Mouse (Mus musculus) liver, postnatal 0 days (tissue): ENCODE measurements around the gene Pnmt. TPM values are rescaled to one million over a fixed set of nuclear protein-coding genes. Genes with fewer than 3 reads are reported as not detected.

ENCODE experiments used
- ATAC-seq: fragments of 200-750 bp; cut with Nextera tagmentation; 2 replicates; pipeline ENCODE4 v1.8.0; 2017; ENCODE audit warnings: mild to moderate bottlenecking, moderate library complexity
- DNase-seq: peaks from one replicate; pipeline ENCODE4 v3.0.0-alpha.2; 2016
- H3K27ac ChIP-seq: fragments of 300-500 bp; sonication (generic); 2 replicates; pipeline ENCODE4 v1.5.1; 2014; ENCODE audit warnings: antibody characterized with exemption, moderate library complexity, mild to moderate bottlenecking, low read depth
- H3K27me3 ChIP-seq: fragments of 300-500 bp; sonication (generic); 2 replicates; pipeline ENCODE4 v1.6.1; 2014; ENCODE audit warnings: low read length, control low read depth, mixed read lengths; ENCODE audit not compliant: insufficient read depth
- H3K36me3 ChIP-seq: fragments of 300-500 bp; sonication (generic); replicated peaks from 2 replicates; pipeline ENCODE4 v1.6.1; 2014; ENCODE audit warnings: mild to moderate bottlenecking, control low read depth, low read length, moderate library complexity, mixed read lengths; ENCODE audit not compliant: insufficient read depth
- H3K4me1 ChIP-seq: fragments of 300-500 bp; sonication (generic); 2 replicates; pipeline ENCODE4 v1.6.1; 2014; ENCODE audit warnings: antibody characterized with exemption, mild to moderate bottlenecking, control low read depth; ENCODE audit not compliant: insufficient read depth
- H3K4me2 ChIP-seq: fragments of 300-500 bp; sonication (generic); 2 replicates; pipeline ENCODE4 v1.6.1; 2014; ENCODE audit warnings: low read depth, mild to moderate bottlenecking, low read length, moderate library complexity, mixed read lengths
- H3K4me3 ChIP-seq: fragments of 300-500 bp; sonication (generic); 2 replicates; pipeline ENCODE4 v1.5.1; 2014; ENCODE audit warnings: low read depth, low read length
- H3K9ac ChIP-seq: fragments of 300-500 bp; sonication (generic); replicated peaks from 2 replicates; pipeline ENCODE4 v1.6.1; 2014; ENCODE audit warnings: mild to moderate bottlenecking, moderate library complexity
- H3K9me3 ChIP-seq: fragments of 300-500 bp; sonication (generic); 2 replicates; pipeline ENCODE4 v1.6.1; 2016; ENCODE audit warnings: mild to moderate bottlenecking, control low read depth, low read length, mixed read lengths
- CTCF ChIP-seq: sonication (generic); IDR thresholded peaks from 2 replicates; pipeline ENCODE4 v1.5.1; 2016; ENCODE audit warnings: antibody characterized with exemption, low read depth
- EP300 ChIP-seq: IDR thresholded peaks from 2 replicates; pipeline ENCODE4 v1.6.1; 2016; ENCODE audit warnings: antibody characterized with exemption, low read depth, mild to moderate bottlenecking
- WGBS: fragments of 180-500 bp; shearing (Covaris S2); extraction: QIAGEN DNeasy Blood & Tissue Kit; methylation state at CpG from one replicate; pipeline ENCODE4 v1.1.7; 2014; ENCODE audit not compliant: insufficient replicate concordance; 5-methylcytosine and 5-hydroxymethylcytosine counted together
- polyA plus RNA-seq: library from polyadenylated mRNA; unstranded; fragments of >200 nt; fragmentation: Nextera tagmentation; extraction: Ambion mirVana; gene quantifications from 2 replicates; pipeline ENCODE4 v1.2.1, GENCODE M21; 2015

Gene Pnmt
- polyA plus RNA-seq, 1 experiment from 2014 or later: not detected

DNA sequence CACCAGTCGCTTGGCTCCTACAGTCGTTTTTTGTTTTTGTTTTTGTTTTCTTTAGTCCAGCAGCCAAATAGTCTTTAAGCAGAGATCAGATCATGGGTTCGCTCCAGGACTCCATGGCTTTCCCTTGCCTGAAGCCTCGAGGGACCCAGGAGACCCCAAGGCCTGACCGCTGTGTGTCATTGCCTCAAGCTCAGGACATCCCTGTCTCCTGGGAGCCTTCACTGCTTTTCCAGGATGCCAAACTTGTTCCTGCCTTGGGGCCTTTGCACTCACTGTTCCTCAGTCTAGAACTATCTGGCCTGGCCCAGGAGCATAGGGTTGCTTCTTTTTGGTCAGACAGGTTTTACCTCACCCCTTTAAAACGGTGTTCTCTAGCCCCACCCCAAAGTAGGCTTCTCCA lies 20.4 kb downstream of the Pnmt start:
- no peak for DNase-seq
- Histone ChIP-seq H3K9me3 (no peaks in the 10 kb centered on the region), H3K4me1 (no peaks in the 10 kb centered on the region), H3K4me3 (no peak overlapping the region), H3K36me3 (no peaks in the 10 kb centered on the region), H3K9ac (no peak overlapping the region), H3K4me2 (no peak overlapping the region), H3K27me3 (peaks cover 9% of the 10 kb centered on the region), H3K27ac (no peak overlapping the region)
- WGBS: 76% methylated on average over 6 of the region's 6 CpGs
- TF ChIP-seq EP300: no peak
- no peak for TF ChIP-seq CTCF
- ATAC-seq: no peak

DNA sequence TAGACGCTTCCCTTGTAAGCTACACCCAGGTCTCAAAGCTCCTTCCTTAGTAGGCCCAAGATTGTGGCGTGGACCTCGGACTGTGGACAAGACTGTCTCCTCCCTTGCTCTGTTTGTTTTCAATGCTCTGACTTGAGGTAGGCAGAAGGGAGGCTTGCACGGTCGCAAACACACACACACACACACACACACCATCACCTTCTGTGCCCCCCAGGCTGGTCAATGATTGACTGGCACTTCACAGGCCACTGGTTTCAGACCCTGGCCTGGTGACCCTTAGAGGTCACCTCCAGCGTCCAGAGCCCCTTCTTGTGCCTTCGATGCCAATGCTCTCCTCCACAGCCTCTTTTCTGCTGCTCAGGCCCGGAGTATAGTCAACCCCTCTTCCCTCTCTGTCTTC lies 22.6 kb downstream of the Pnmt start:
- no peak for TF ChIP-seq CTCF
- TF ChIP-seq EP300: no peak
- no peak overlapping the region for H3K4me3 ChIP-seq
- peaks cover 31% of the 10 kb centered on the region for H3K27me3 ChIP-seq
- no peaks in the 10 kb centered on the region for H3K9me3 ChIP-seq
- H3K4me1 ChIP-seq: no peaks in the 10 kb centered on the region; the same call in none of the 2 replicates
- H3K27ac ChIP-seq: no peak overlapping the region
- 45% methylated on average over 8 of the region's 8 CpGs for WGBS
- no peak overlapping the region for H3K4me2 ChIP-seq
- DNase-seq: no peak
- ATAC-seq: no peak
- no peak overlapping the region for H3K9ac ChIP-seq
- H3K36me3 ChIP-seq: no peaks in the 10 kb centered on the region

DNA sequence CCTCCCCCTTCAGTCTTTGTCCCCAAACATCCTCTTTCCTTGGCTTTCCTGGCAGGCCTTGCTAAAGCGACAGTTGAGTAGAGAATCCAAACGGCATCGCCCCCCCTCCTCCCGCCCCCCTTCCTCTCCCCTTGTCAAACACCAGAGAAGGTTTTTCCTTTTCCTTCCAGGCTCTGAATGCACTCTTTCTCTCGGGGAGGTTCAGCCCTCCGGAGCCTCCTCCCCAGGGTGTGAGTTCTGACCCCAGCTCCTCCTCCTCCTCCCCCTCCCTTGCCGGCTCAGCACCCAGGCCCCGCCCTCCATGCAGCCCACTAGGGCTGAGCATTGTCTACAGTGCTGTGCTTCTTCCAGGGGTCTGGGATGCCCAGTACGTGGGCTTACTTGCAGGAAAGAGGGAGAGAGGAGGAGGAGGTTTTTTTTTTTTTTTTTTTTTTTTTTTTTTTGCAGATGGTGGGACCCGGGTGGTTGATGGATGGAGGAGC lies 23.1 kb downstream of the Pnmt start:
- H3K4me2 ChIP-seq: no peak overlapping the region

DNA sequence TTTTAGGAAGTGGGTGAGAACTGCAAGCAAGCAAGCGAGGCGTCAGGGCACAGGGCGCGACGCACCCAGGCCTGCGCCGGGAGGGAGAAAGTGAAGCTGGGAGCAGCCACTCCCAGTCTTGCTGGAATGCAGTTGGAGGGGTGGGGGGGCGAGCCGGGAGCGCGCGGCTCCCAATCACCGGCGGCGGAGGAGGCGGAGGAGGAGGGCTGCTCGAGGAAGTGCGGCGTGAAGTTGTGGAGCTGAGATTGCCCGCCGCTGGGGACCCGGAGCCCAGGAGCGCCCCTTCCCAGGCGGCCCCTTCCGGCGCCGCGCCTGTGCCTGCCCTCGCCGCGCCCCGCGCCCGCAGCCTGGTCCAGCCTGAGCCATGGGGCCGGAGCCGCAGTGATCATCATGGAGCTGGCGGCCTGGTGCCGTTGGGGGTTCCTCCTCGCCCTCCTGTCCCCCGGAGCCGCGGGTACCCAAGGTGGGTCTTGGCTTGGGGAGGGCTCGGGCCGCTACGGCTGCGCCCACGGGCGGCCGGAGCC lies 26.1 kb downstream of the Pnmt start, which contains the start of gene Erbb2:
Gene Erbb2, plus strand, starts transcription at position 198 of the 524 bp plus-strand sequence.
- TF ChIP-seq EP300: no peak
- no peak for TF ChIP-seq CTCF
- Histone ChIP-seq H3K9ac (peak within 1 kb of the TSS; percentile 65), H3K4me3 (peak within 1 kb of the TSS; percentile 58), H3K36me3 (no peaks in the 10 kb centered on the region), H3K27ac (peak within 1 kb of the TSS; percentile 39; the same call in 1 of the 2 replicates), H3K9me3 (no peaks in the 10 kb centered on the region), H3K27me3 (peaks cover 39% of the 10 kb centered on the region), H3K4me1 (no peaks in the 10 kb centered on the region; the same call in none of the 2 replicates), H3K4me2 (peak within 1 kb of the TSS; percentile 75)
- peak; percentile 72 for DNase-seq
- 1% methylated on average over 32 of the region's 49 CpGs for WGBS
- ATAC-seq: peak; percentile 81

More for the DNA sequence above, 23.1 kb downstream of the Pnmt start:
- no peaks in the 10 kb centered on the region for H3K9me3 ChIP-seq
- no peaks in the 10 kb centered on the region; the same call in none of the 2 replicates for H3K4me1 ChIP-seq
- no peak overlapping the region for H3K27ac ChIP-seq
- 7% methylated on average over 10 of the region's 10 CpGs for WGBS
- ATAC-seq (no peak), DNase-seq (no peak)
- no peaks in the 10 kb centered on the region for H3K36me3 ChIP-seq
- no peak overlapping the region for H3K4me3 ChIP-seq
- TF ChIP-seq EP300 (no peak), CTCF (no peak)
- H3K9ac ChIP-seq: no peak overlapping the region; the same call in 1 of the 2 replicates
- H3K27me3 ChIP-seq: peaks cover 35% of the 10 kb centered on the region

DNA sequence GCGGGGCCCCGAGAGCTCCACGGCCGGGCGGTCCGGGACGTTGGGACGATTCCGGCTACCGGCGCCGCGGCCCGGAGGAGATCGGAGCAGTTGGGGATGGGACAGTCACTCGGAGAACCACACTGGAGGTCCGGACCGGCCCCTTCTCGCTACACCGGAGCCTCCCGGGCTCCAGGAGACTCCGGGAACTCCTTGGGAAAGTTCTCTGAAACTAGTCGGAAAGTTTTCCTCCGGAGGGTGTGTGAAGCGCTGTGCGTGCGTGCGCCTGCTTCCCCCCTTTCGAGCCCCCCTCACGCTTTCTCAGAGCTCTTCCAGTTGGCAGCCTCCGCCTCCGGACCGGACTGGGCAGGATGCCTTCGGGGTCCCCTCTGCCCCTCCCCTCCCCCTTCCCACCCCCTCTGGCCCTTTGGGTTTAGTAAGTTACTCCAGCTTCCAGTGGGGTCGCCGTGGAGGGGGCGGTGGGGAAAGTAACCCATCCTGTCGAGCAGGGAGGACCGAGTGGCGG lies 26.6 kb downstream of the Pnmt start:
- peak overlapping the region; percentile 75 for H3K4me2 ChIP-seq
- H3K9ac ChIP-seq: peak overlapping the region; percentile 65
- WGBS: 1% methylated on average over 39 of the region's 40 CpGs
- H3K9me3 ChIP-seq: no peaks in the 10 kb centered on the region
- peak overlapping the region; percentile 39; the same call in 1 of the 2 replicates for H3K27ac ChIP-seq
- TF ChIP-seq EP300 (no peak), CTCF (no peak)
- DNase-seq: no peak
- peak; percentile 62; the same call in 1 of the 2 replicates for ATAC-seq
- no peaks in the 10 kb centered on the region; the same call in none of the 2 replicates for H3K4me1 ChIP-seq
- peaks cover 39% of the 10 kb centered on the region for H3K27me3 ChIP-seq
- peak overlapping the region; percentile 58 for H3K4me3 ChIP-seq
- H3K36me3 ChIP-seq: no peaks in the 10 kb centered on the region

DNA sequence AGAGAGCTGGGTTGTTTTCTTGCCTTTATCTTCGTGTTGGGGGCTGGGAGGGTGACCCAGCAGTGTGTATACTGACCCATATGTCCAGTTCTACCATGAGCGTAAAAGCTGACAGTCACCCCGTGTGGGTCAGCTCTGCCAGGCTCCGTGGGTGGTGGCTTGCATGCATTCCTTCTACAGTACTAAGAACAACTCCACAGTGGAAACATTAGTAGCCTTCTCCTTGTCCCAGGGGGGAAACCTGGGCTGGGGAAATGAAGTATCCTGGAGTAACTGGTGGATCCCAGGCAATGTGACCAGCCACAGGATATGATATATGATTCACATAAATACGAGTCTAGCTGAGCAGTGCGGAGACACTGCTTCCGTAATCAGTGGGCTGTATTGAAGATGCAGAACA lies 27.5 kb downstream of the Pnmt start:
- H3K27ac ChIP-seq: no peak overlapping the region
- H3K9me3 ChIP-seq: no peaks in the 10 kb centered on the region
- H3K4me2 ChIP-seq: peak overlapping the region; percentile 75

More for the DNA sequence above, 27.5 kb downstream of the Pnmt start:
- no peaks in the 10 kb centered on the region for H3K36me3 ChIP-seq
- ATAC-seq: no peak
- no peak overlapping the region for H3K9ac ChIP-seq
- no peak for DNase-seq
- H3K27me3 ChIP-seq: peaks cover 39% of the 10 kb centered on the region
- H3K4me3 ChIP-seq: no peak overlapping the region
- TF ChIP-seq CTCF (no peak), EP300 (no peak)
- H3K4me1 ChIP-seq: no peaks in the 10 kb centered on the region; the same call in none of the 2 replicates
- WGBS: 25% methylated on average over 7 of the region's 7 CpGs
